Mouse (Mus musculus) E14TG2a.4 (cell line): Measurements from ENCODE around the gene Them7.

Source experiments
- CTCF ChIP-seq: conservative IDR thresholded peaks from 2 replicates; pipeline ENCODE4 v1.5.1; 2014; ENCODE audit warnings: low read length
- POU5F1 ChIP-seq: IDR thresholded peaks from 2 replicates; pipeline ENCODE4 v1.6.1; 2014; ENCODE audit warnings: low read length, borderline replicate concordance

- TF ChIP-seq CTCF (no peak), POU5F1 (no peak)
These were observed 175.2 kb downstream of the Them7 start, which contains the start of gene Rcn1 for GRCm38 (mm10) chr2:105399085-105399891.
